Mouse (Mus musculus) inflammation-experienced regulatory T-cells, adult 6 months (primary cell): ENCODE measurements around the gene Gja6. TPM values are rescaled to one million over a fixed set of nuclear protein-coding genes. Genes with fewer than 3 reads are reported as not detected.

ENCODE experiments used
- ATAC-seq: one replicate; pipeline ENCODE4 v1.8.0; 2017
- polyA plus RNA-seq, 3 experiments: library from polyadenylated mRNA; unstranded; fragments of 100-300 nt; shearing (Covaris generic); gene quantifications; one replicate each; pipeline ENCODE4 v1.2.1; 2017

Gja6 gene
- not detected for polyA plus RNA-seq

DNA sequence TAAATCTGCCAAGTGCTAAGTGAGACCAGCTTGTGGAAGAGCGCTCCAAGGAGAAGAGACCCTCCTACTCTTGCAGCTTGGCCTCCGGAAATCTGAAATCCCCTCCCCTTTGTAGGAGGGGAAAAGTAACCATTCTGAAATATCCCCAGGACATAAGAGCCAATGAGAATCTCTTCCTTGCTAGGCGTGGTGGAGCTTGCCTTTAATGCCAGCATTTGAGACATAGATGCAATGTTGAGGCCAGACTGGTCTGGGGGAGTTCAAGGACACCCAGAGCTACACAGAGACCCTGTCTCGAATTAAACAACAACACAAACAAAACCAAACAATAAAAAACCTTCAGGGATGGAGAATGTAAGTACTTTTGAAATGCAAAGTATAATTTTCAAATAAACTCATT, at the start of gene Gja6:
Gene Gja6 (minus strand): TSS at position 101 of the 400 bp plus-strand sequence.
- no peak for ATAC-seq

DNA sequence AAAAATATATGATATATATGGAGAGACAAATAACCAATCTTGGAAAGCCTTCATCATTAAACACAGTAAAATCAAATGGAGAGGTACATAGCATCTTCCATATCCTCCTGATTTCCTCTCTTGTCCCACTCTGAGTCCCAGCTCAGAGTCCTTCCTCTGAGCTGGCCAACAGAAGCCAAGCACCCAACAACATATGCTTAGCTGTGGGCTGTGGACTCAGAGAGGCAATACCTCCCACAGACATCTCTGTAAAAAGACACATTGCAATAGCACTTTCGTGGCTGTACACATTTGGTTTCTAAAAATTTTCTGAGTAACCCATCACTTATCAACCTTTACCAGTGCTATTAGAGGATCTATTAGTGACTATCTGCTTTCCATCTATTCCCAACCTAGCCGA, 42.7 kb upstream of the Gja6 start:
- no peak for ATAC-seq

DNA sequence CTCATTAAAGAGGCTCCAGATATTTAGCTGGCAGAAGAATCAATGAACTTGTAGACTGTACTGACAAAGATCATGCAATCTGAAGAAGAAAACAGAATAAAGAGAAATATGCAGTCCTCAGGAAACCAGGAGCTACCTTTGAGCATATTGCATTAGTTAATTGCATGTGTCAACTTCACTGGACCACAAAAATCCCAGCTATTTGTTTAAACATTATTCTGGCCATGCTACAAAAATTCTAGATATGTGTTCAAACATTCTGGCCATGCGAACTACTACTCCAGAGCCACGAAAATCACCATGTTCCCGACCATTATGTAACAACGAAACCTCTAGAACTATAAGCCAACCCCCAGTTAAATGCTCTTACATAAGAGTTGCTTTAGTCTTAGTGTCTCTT, 37.9 kb upstream of the Gja6 start:
- no peak for ATAC-seq

DNA sequence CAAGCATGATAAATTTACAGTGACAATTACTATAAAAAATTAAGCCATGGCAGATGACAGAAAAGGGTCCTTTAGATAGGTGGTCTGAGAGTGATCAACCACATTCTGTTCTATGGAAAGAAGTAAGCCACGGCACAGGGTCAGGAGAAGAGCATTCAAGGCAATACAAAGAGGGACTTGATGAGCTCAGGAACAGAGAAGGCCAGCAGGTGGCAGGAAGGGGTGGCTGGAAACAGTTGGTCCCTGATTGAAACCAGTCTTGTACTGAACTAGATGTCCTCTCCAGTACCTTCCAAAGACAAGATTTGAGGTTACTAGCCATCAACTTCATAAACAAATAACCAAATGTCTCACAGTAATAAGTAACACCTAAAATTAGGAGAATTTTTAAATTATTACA, 28.7 kb upstream of the Gja6 start:
- no peak for ATAC-seq

DNA sequence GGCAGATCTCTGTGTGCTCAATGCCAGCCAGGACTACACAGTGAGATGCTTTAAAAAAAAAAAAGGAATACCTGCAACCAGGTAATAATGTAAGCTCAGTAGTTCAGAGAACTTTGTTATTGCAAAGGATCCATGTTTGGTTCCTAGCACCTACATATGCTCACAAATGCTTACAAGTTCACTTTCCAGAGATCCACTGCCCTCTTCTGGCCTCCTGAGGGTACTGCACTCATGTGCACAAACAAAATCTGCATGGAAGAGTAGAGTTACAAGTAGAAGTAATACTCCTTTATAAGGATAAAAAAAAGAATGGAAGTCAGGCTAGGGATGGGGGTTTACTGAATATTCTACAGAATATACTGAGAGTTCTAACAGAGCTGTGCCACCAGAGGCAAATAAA, 23.8 kb upstream of the Gja6 start:
- no peak for ATAC-seq

DNA sequence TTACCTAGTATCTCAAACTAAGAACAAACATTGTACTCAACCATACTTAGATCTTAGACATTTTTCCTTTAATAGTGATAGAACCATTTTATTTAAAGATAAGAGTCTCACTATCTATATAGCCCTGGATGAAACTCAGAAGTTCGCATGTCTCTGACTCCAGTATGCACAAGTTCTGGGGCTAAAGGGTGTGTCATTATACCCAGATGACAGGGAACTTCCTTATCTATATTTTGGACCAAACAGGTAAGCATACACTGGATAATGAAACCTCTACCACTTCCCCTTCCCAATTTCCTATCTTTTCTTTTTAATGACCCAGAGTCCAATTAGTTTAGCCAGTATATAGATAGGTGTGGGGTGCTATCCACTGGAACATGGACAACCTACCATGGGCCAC, 22.0 kb upstream of the Gja6 start:
- ATAC-seq = no peak

DNA sequence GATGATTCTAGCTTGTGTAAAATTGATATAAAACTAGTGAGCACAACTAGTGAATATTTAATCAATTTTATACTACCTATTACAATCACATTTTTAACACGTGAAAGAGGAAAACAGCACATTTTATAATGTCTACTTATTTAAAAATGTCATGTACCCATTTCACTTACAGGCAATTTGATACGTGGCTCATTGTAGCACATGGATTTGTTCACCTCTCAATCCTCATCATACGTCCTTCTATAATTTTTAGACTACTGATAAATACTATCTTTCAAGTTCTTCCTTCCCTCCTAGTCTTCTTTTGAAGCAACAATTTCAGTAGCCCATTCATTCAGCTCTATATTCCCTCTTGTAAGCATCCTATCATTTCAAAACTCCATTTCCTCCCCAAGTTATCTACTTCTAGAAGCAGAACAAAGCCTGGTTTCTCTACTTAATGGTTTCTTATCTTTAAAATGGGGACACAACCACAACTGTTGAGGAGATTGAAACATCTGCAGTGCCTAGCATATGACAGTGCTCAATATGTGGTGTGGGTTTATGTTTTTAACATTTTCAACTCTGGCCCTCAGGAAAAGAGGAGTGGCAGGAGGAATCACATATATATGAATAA, 12.3 kb upstream of the Gja6 start:
- ATAC-seq = no peak

DNA sequence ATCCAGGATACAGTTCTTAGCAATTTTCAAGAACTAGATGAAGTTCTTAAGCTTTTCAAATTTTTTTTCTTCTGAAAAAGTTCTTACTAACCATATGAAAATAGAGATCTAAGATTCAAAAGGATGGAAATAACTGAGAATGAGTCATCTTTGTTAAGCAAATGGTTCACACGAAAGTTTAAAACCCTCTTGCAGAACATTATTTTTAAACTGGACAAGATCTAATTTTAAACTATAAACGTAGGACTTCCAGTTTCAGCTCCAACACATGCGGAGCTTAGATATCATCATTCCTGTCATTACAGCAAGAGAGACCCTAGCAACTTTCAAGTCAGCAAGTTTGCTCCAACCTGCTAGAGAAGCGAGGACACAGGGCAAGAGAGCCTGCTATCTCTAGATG, 375 bp downstream of the Gja6 start:
- no peak for ATAC-seq

DNA sequence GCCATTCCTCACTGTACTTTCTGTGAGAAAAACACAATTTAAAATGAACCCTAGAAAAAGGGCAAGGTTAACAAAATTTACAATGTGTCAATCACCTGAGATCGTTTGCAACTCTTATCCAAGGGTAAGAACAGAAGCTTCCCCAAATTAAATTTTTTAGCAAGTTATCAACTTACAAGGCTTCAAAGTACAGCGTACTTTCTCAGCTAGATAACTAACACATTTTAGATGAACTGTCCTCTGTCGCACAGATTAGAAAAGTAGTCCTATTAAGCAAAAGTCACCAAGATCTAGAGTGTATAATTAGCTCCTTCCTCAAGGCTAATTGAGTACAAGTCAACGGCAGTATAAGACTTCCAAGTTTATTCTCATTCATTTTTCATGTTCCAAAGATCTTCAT, 939 bp downstream of the Gja6 start:
- no peak for ATAC-seq

DNA sequence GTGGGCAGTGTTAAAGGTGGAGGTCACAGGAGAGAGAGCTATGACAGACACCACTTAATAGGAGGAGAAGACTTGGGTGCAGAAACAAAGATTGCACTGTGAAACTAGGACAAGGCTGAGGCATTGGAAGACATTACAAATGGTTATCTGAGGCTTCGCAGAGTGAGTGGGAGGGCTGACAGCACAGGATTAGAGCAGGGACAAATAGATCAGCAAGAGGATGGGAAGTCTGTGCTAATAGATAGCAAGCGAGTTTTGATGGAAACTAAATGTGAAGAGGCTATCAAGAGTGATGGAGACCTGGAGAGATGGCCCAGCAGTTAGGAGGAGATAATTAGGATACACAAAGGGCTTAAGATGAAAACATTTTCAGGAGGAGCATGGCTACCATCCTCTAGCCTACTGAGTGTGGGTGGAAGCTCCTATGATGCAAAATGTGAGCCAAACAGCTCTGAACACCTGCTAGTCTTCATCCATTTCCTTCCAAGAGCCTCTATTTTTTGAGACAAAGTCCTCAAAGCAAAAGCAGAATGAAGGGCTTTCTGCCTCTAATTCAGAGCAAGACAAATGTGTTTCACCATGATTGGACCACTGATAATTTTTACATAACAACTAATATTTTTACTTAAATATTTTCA, 1.7 kb downstream of the Gja6 start:
- ATAC-seq = no peak

DNA sequence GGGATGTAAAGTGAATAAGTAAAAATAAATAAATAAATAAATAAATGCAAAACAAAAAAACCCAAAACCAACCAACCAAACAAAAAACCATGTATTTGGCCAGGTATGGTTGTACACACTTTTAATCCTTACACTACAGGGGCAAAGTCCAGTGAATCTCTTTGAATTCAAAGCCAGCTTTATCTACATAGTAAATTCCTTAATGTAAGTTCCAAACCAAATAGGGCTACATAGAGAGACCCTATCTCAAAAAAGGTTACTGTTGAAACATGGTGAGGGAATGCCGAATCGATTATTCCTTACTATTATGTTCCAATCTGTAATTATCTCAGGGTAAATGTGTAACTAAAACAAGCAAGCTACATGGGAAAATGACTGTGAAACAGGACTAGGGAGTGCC, 5.7 kb downstream of the Gja6 start:
- no peak for ATAC-seq

DNA sequence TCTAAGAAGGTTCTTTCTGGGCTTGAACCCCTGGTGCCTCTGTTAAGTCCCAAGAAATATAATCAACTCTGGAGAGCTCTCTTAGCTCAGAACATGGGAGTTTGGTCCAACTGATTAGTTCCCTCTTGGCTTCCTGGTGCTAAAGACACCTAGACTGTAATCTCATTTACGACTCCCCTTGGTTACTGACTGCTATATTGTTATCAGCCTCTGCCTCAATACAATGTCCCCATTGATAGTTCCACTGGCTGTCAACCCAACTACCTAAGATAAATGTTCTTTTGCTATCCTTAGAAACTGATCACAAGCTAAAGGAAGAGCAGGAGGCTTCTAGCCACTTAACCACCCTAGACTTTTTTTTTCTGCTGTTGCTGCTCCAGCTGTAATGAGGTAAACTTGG, 14.8 kb downstream of the Gja6 start:
- no peak for ATAC-seq

DNA sequence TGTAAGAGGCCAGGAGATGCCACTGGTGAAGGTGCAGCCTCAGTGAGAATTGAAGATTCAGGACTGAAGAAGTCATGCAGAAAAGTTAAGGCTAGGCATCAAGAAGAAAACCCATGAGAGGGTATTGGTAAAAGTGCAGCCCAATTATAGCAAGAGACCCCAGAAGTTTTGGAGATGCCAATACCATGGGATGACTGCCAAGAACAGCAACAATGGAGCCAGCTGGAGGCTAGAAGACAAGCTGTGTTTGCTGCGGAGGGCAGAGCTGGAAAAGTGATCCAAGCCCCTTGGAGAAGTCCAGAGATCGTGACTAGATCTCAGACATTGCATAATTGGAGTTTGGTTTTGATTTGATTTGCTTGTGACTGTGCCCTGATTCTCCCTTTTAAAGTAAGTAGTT, 20.6 kb downstream of the Gja6 start:
- ATAC-seq = no peak

DNA sequence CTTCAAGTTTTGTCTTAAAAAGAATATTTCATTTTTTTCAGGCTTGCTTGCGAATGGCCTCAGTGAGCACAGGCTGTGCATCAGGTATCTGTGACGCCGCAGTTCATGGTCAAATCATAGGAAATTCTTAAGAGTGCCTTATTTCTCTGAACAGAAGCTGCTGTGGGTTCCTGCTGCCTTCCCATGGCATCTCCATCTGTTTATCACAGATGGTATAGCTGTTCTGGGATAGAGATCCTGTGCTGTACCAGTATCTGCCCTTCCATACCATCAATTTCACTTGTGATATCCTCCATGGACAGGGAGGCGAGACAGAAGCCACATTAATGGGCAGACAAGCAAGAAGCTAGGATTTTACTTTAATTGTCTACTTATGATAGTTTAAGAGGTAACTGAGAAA, 40.3 kb downstream of the Gja6 start:
- ATAC-seq = no peak

DNA sequence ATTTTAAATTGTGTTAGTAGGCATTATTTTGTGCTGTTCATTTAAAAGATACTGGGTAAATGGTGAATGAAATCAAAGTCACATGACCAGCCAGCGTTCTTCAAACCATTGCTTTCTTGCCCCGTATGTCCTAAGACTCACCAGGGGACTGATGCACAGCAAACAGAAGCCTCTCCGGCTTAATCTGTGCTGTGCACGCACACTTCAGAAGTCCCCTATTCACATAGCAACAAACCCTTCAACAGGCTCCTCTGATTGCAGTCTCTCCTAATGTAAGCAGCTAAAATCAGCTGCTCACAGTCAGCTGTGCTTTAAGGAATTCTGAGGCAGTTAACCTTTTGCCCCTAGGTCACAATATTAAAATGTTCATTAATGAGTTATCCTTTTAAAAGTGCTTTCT, 41.8 kb downstream of the Gja6 start:
- no peak for ATAC-seq

DNA sequence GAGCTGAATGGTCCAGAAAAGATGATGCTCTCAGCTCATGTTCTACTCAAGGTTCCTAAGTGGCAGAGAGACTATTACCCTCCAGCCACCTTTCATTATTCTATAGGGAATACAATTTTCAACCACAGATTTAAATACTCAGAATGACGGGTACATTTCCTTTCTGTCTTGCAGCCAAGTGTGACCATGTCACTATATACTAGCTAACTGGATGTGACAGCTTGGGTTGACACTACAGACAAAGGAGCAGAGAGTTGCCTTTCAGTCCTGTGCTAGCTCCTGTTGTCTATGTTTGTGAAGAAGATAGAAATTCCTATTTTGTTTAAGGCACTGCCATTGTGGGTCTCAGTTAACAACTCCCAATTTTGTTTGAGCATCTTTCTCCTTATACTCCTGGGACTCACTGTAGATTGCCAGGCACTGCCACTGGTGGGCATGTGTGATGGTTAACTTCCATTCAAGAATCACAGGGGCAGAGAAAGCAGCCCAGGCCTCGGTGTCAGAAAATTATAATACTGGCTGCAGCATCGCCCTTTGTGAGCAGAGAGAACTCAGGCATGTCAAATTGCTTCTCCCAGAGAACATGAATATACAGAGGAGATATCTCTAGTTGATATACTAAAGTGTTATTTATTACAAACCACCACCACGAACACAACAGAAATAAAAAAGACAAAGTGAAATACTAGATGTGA, 43.0 kb downstream of the Gja6 start:
- no peak for ATAC-seq

Other genes with a start within 250 kb of the Gja6 start
- not detected for gene Ppef1, start 171.3 kb downstream of the Gja6 start, polyA plus RNA-seq
- not detected for gene Rs1, start 139.0 kb downstream of the Gja6 start, polyA plus RNA-seq
- gene Cdkl5, start 87.7 kb upstream of the Gja6 start, polyA plus RNA-seq = under 1 TPM; 0.42 to 0.56 (median 0.43) TPM
- gene Scml2, start 210.1 kb upstream of the Gja6 start, polyA plus RNA-seq = not detected